Mouse (Mus musculus): Measurements from ENCODE around the gene AI481877.

The AI481877 gene

GRCm38 (mm10) chr4:59125053-59125452, 13.7 kb downstream of the AI481877 start:
- no peak for DNase-seq (ENCODE audit: low read depth, low spot score)

- no peak for DNase-seq (ENCODE audit: low read depth, low spot score)
These were observed 15.2 kb downstream of the AI481877 start for GRCm38 (mm10) chr4:59123557-59123956.

GRCm38 (mm10) chr4:59117644-59118495, 20.9 kb downstream of the AI481877 start:
- DNase-seq (ENCODE audit: low read depth, low spot score), result peak; percentile 94

GRCm38 (mm10) chr4:59108721-59109120, 30.1 kb downstream of the AI481877 start:
- no peak for DNase-seq (ENCODE audit: low read depth, low spot score)

GRCm38 (mm10) chr4:59107886-59108285, 30.9 kb downstream of the AI481877 start:
- no peak for DNase-seq (ENCODE audit: low read depth, low spot score)

GRCm38 (mm10) chr4:59106661-59107060, 32.1 kb downstream of the AI481877 start:
- DNase-seq (ENCODE audit: low read depth, low spot score), result no peak

- DNase-seq (ENCODE audit: low read depth, low spot score), result no peak
These were observed 34.6 kb downstream of the AI481877 start for GRCm38 (mm10) chr4:59104166-59104565.

- peak; percentile 85 for DNase-seq (ENCODE audit: low read depth, low spot score)
These were observed 42.4 kb downstream of the AI481877 start for GRCm38 (mm10) chr4:59096393-59096792.

- no peak for DNase-seq (ENCODE audit: low read depth, low spot score)
These were observed 49.4 kb downstream of the AI481877 start for GRCm38 (mm10) chr4:59089391-59089790.

- DNase-seq (ENCODE audit: low read depth, low spot score), result no peak
These were observed 55.4 kb downstream of the AI481877 start for GRCm38 (mm10) chr4:59083430-59083829.

- no peak for DNase-seq (ENCODE audit: low read depth, low spot score)
These were observed 69.5 kb downstream of the AI481877 start for GRCm38 (mm10) chr4:59069276-59069675.

- DNase-seq (ENCODE audit: low read depth, low spot score), result peak; percentile 73
These were observed 76.3 kb downstream of the AI481877 start for GRCm38 (mm10) chr4:59062526-59062925.

GRCm38 (mm10) chr4:59057929-59058328, 80.9 kb downstream of the AI481877 start:
- no peak for DNase-seq (ENCODE audit: low read depth, low spot score)

GRCm38 (mm10) chr4:59051081-59051480, 87.7 kb downstream of the AI481877 start:
- DNase-seq (ENCODE audit: low read depth, low spot score), result no peak

- DNase-seq (ENCODE audit: low read depth, low spot score), result peak; percentile 53
These were observed 91.6 kb downstream of the AI481877 start for GRCm38 (mm10) chr4:59047222-59047621.

- no peak for DNase-seq (ENCODE audit: low read depth, low spot score)
These were observed 94.9 kb downstream of the AI481877 start for GRCm38 (mm10) chr4:59043891-59044290.

GRCm38 (mm10) chr4:59043074-59043473, 95.7 kb downstream of the AI481877 start:
- DNase-seq (ENCODE audit: low read depth, low spot score), result no peak

GRCm38 (mm10) chr4:59040397-59041287, 98.1 kb downstream of the AI481877 start:
- no peak for DNase-seq (ENCODE audit: low read depth, low spot score)

GRCm38 (mm10) chr4:59037525-59037924, 101.3 kb downstream of the AI481877 start:
- no peak for DNase-seq (ENCODE audit: low read depth, low spot score)

- DNase-seq (ENCODE audit: low read depth, low spot score), result peak; percentile 89
These were observed 102.2 kb downstream of the AI481877 start for GRCm38 (mm10) chr4:59036490-59037127.

GRCm38 (mm10) chr4:59035786-59036350, 102.9 kb downstream of the AI481877 start:
- no peak for DNase-seq (ENCODE audit: low read depth, low spot score)

Data from ZHBTc4 (cell line).